In genomic region chrY:90740013-90740561, GRCm38 (mm10) we compare ENCODE assay signal across 10 mouse cellular contexts. TPM values are rescaled to one million over a fixed set of nuclear protein-coding genes. Genes with fewer than 3 reads are reported as not detected.
DNase-seq lines count a peak whose midpoint lies in the region; ATAC-seq and TF ChIP-seq lines count a peak whose summit lies in the region.
"Had no signal": no experiment of that assay in that cellular context is flagged by ENCODE, and none has a peak within 500 bp of the region (broad histone marks: within the 10 kb centered on the region; RNA-seq: fewer than 3 reads in every experiment).

No protein-coding gene starts in this region.

- no peak for TF ChIP-seq EP300 in lung, postnatal 0 days (IDR thresholded peaks at IDR 0.05)

- no peak overlapping the region for H3K9ac ChIP-seq in embryonic facial prominence, embryonic 14.5 days (ENCODE audit: low read depth, low read length)
- H3K9ac ChIP-seq in hindbrain, postnatal 0 days (replicated peaks; ENCODE audit: low read length), result no peak overlapping the region
- H3K9ac ChIP-seq in lung, postnatal 0 days (replicated peaks; ENCODE audit: low read depth), result no peak overlapping the region

- ATAC-seq in cerebellum, adult (ENCODE audit: insufficient number of reproducible peaks, low FRiP score, low TSS enrichment), result no peak
- ATAC-seq in embryonic facial prominence, embryonic 14.5 days (ENCODE audit: low read depth), result no peak
- ATAC-seq in hindbrain, postnatal 0 days, result no peak
- ATAC-seq in lung, postnatal 0 days, result peak; percentile 10
- ATAC-seq: Patski had no signal

- H3K27me3 ChIP-seq in embryonic facial prominence, embryonic 14.5 days (replicated peaks; ENCODE audit: control insufficient read depth, insufficient read depth, low read length), result no peaks in the 10 kb centered on the region
- H3K27me3 ChIP-seq in hindbrain, postnatal 0 days (ENCODE audit: insufficient read depth, low read length), result no peaks in the 10 kb centered on the region
- no peaks in the 10 kb centered on the region for H3K27me3 ChIP-seq in lung, postnatal 0 days (replicated peaks; ENCODE audit: insufficient read depth, low read length)
- H3K27me3 ChIP-seq: Patski had no signal

- peaks cover 62% of the 10 kb centered on the region for H3K9me3 ChIP-seq in embryonic facial prominence, embryonic 14.5 days (ENCODE audit: control insufficient read depth, low read length)
- peaks cover 34% of the 10 kb centered on the region for H3K9me3 ChIP-seq in hindbrain, postnatal 0 days (ENCODE audit: low read length)
- H3K9me3 ChIP-seq in lung, postnatal 0 days (ENCODE audit: low read length), result peaks cover 24% of the 10 kb centered on the region

- peak; percentile 65 for DNase-seq in cerebellum, adult 11-12 months
- peak; percentile 72 to 76 for DNase-seq in right cerebral cortex, postnatal 10 days (ENCODE audit: low spot score in 2 of 2)
- no peak for DNase-seq in right cerebral cortex, postnatal 25 days
- DNase-seq in embryonic facial prominence, embryonic 14.5 days (ENCODE audit: low spot score), result peak; percentile 83
- DNase-seq in hindbrain, postnatal 0 days (ENCODE audit: low spot score), result peak; percentile 81
- peak; percentile 79 for DNase-seq in lung, postnatal 0 days (ENCODE audit: low spot score)
- peak; percentile 38 to 58 for DNase-seq in spleen, postnatal 14 days (ENCODE audit: low spot score in 2 of 2)

- 60% methylated on average over 14 of the region's 14 CpGs for WGBS in embryonic facial prominence, embryonic 14.5 days
- 59% methylated on average over 14 of the region's 14 CpGs for WGBS in hindbrain, postnatal 0 days
- WGBS in lung, postnatal 0 days, result 57% methylated on average over 14 of the region's 14 CpGs

- TF ChIP-seq CTCF in hindbrain, postnatal 0 days (IDR thresholded peaks at IDR 0.05; ENCODE audit: low read depth), result no peak
- no peak for TF ChIP-seq CTCF in lung, postnatal 0 days (IDR thresholded peaks at IDR 0.05)

- no peak overlapping the region for H3K27ac ChIP-seq in embryonic facial prominence, embryonic 14.5 days (replicated peaks; ENCODE audit: low read depth, low read length)
- no peak overlapping the region for H3K27ac ChIP-seq in hindbrain, postnatal 0 days
- H3K27ac ChIP-seq in lung, postnatal 0 days (ENCODE audit: low read length), result no peak overlapping the region

- peaks cover 63% of the 10 kb centered on the region for H3K36me3 ChIP-seq in embryonic facial prominence, embryonic 14.5 days (ENCODE audit: control insufficient read depth, insufficient read depth, low read length)
- H3K36me3 ChIP-seq in hindbrain, postnatal 0 days (ENCODE audit: insufficient read depth, low read length), result peaks cover 3% of the 10 kb centered on the region
- peaks cover 6% of the 10 kb centered on the region; the same call in 1 of the 2 replicates for H3K36me3 ChIP-seq in lung, postnatal 0 days (ENCODE audit: insufficient read depth, low read length)

- H3K4me3 ChIP-seq in embryonic facial prominence, embryonic 14.5 days (ENCODE audit: low read depth, low read length), result no peak overlapping the region
- H3K4me3 ChIP-seq in hindbrain, postnatal 0 days (ENCODE audit: low read length), result no peak overlapping the region
- no peak overlapping the region for H3K4me3 ChIP-seq in lung, postnatal 0 days (ENCODE audit: low read depth, low read length)

- no peaks in the 10 kb centered on the region for H3K4me1 ChIP-seq in embryonic facial prominence, embryonic 14.5 days (ENCODE audit: control insufficient read depth, insufficient read depth, low read length)
- H3K4me1 ChIP-seq in hindbrain, postnatal 0 days (ENCODE audit: insufficient read depth, low read length), result no peaks in the 10 kb centered on the region
- no peaks in the 10 kb centered on the region for H3K4me1 ChIP-seq in lung, postnatal 0 days (ENCODE audit: insufficient read depth, low read depth, low read length)

- no peak overlapping the region for H3K4me2 ChIP-seq in embryonic facial prominence, embryonic 14.5 days (ENCODE audit: low read depth, low read length)
- H3K4me2 ChIP-seq in hindbrain, postnatal 0 days (ENCODE audit: low read depth, low read length), result no peak overlapping the region
- no peak overlapping the region for H3K4me2 ChIP-seq in lung, postnatal 0 days (replicated peaks; ENCODE audit: low read depth, low read length)

RNA-seq across cellular contexts. Expression of gene Gm21860, which starts 14.5 kb away (rescaled TPM):
- not detected in 2 replicates for polyA plus RNA-seq in embryonic facial prominence, embryonic 14.5 days (2014; fragmentation: Nextera tagmentation; extraction: Ambion mirVana)
- not detected in 2 replicates for total RNA-seq in hindbrain, postnatal 0 days (2014; rRNA removed)
- polyA plus RNA-seq in hindbrain, postnatal 0 days (2015; fragmentation: Nextera tagmentation; extraction: Ambion mirVana), result not detected in 2 replicates
- not detected in 2 replicates for polyA plus RNA-seq in lung, postnatal 0 days (2015; fragmentation: Nextera tagmentation; extraction: Ambion mirVana)
- polyA plus RNA-seq: Patski; small intestine, adult 2 months had no signal

RNA-seq across cellular contexts. Expression of gene Gm47283, which starts 44.5 kb away (rescaled TPM):
- polyA plus RNA-seq in embryonic facial prominence, embryonic 14.5 days (2014; fragmentation: Nextera tagmentation; extraction: Ambion mirVana), result not detected in 2 replicates
- not detected in 2 replicates for total RNA-seq in hindbrain, postnatal 0 days (2014; rRNA removed)
- polyA plus RNA-seq in hindbrain, postnatal 0 days (2015; fragmentation: Nextera tagmentation; extraction: Ambion mirVana), result not detected in 2 replicates
- not detected in 2 replicates for polyA plus RNA-seq in lung, postnatal 0 days (2015; fragmentation: Nextera tagmentation; extraction: Ambion mirVana)
- polyA plus RNA-seq: Patski; small intestine, adult 2 months had no signal
